Mouse (Mus musculus) cerebellum, adult 2 months (tissue): ENCODE results near the gene Fah.

Experiments
- CTCF ChIP-seq: fragments of 200-500 bp; IDR thresholded peaks from 2 replicates; pipeline ENCODE4 v1.5.1; 2011; ENCODE audit warnings: low read depth, mild to moderate bottlenecking, control low read depth, low read length, moderate library complexity, borderline replicate concordance; ENCODE audit not compliant: insufficient read depth
- POLR2A ChIP-seq: fragments of 200-500 bp; IDR thresholded peaks from 2 replicates; pipeline ENCODE4 v1.6.1; 2011; ENCODE audit warnings: low read length, control low read depth, borderline replicate concordance; ENCODE audit not compliant: insufficient read depth

- no peak for TF ChIP-seq POLR2A
- TF ChIP-seq CTCF: no peak
Observed at GRCm38 (mm10) chr7:84623718-84624117, 17.2 kb upstream of the Fah start.
